8 mouse cellular contexts compared by ENCODE assay signal in the genomic region with DNA sequence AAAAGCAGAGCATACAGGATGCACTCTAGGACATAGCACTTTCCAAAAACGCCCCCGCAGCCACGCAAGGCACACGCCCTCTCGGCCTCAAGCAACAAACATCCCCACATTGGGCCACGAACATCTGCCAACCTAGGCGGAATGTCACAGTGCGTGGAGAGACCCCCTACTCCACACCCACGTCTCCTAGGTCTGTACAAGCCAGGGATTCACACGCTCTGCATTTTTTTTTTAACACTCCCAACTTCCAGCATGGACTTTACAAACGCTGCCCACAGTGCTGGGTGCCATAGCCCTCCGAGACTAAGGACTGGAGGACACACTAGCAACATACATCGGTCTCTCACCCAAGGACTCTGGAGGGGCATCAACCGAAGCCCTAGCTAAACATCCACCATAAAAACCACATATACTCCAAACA. TPM values are rescaled to one million over a fixed set of nuclear protein-coding genes. Genes with fewer than 3 reads are reported as not detected.
DNase-seq lines count a peak whose midpoint lies in the region; ATAC-seq and TF ChIP-seq lines count a peak whose summit lies in the region.

No protein-coding gene starts in this region.

- H3K36me3 ChIP-seq in embryonic facial prominence, embryonic 11.5 days (replicated peaks; ENCODE audit: control insufficient read depth, insufficient read depth, low read depth, low read length) = no peaks in the 10 kb centered on the region
- H3K36me3 ChIP-seq in midbrain, embryonic 12.5 days = no peaks in the 10 kb centered on the region

- no peak for DNase-seq in layer of hippocampus, adult 2 months (ENCODE audit: low spot score in 2 of 2)
- no peak for DNase-seq in layer of hippocampus, postnatal 25 days (ENCODE audit: extremely low spot score in 1 of 2, low spot score in 1 of 2)
- no peak for DNase-seq in embryonic facial prominence, embryonic 11.5 days (ENCODE audit: low spot score)
- DNase-seq in induced T-regulatory cell, adult 2 months (ENCODE audit: low read depth) = peak; percentile 73
- DNase-seq in urinary bladder, postnatal 10 days (ENCODE audit: low spot score) = no peak
- DNase-seq in retina, embryonic 14.5 days (ENCODE audit: low spot score) = no peak

- H3K4me1 ChIP-seq in embryonic facial prominence, embryonic 11.5 days (ENCODE audit: control insufficient read depth, insufficient read depth, low read length) = peaks cover 25% of the 10 kb centered on the region
- peaks cover 58% of the 10 kb centered on the region for H3K4me1 ChIP-seq in midbrain, embryonic 12.5 days

- ATAC-seq in embryonic facial prominence, embryonic 11.5 days (replicated peaks; ENCODE audit: insufficient number of reproducible peaks, low FRiP score, low TSS enrichment, low read depth) = no peak
- ATAC-seq in midbrain, embryonic 12.5 days (ENCODE audit: low FRiP score, low read depth) = no peak
- no peak for ATAC-seq in activated CD4-positive, CD25-positive, alpha-beta regulatory T cell, adult 4 months

- no peak for TF ChIP-seq CTCF in layer of hippocampus, adult 2 months (conservative IDR thresholded peaks at IDR 0.05)

- no peaks in the 10 kb centered on the region for H3K9me3 ChIP-seq in embryonic facial prominence, embryonic 11.5 days (replicated peaks; ENCODE audit: control insufficient read depth, low read length)
- H3K9me3 ChIP-seq in midbrain, embryonic 12.5 days = no peaks in the 10 kb centered on the region

- peak overlapping the region; percentile 79 for H3K4me3 ChIP-seq in layer of hippocampus, adult 2 months
- H3K4me3 ChIP-seq in embryonic facial prominence, embryonic 11.5 days (ENCODE audit: low read depth, low read length) = peak overlapping the region; percentile 63
- peak overlapping the region; percentile 67 for H3K4me3 ChIP-seq in midbrain, embryonic 12.5 days

- H3K4me2 ChIP-seq in embryonic facial prominence, embryonic 11.5 days (ENCODE audit: low read depth, low read length) = peak overlapping the region; percentile 96
- peak overlapping the region; percentile 99 for H3K4me2 ChIP-seq in midbrain, embryonic 12.5 days (replicated peaks)

- H3K27ac ChIP-seq in layer of hippocampus, adult 2 months = peak overlapping the region; percentile 95
- peak overlapping the region; percentile 99 for H3K27ac ChIP-seq in embryonic facial prominence, embryonic 11.5 days (replicated peaks; ENCODE audit: low read depth, low read length)
- no peak overlapping the region for H3K27ac ChIP-seq in midbrain, embryonic 12.5 days (replicated peaks)

- no peaks in the 10 kb centered on the region for H3K27me3 ChIP-seq in embryonic facial prominence, embryonic 11.5 days (ENCODE audit: control insufficient read depth, insufficient read depth, low read length)
- peaks cover 99% of the 10 kb centered on the region for H3K27me3 ChIP-seq in midbrain, embryonic 12.5 days

- peak overlapping the region; percentile 74 for H3K9ac ChIP-seq in embryonic facial prominence, embryonic 11.5 days (replicated peaks; ENCODE audit: low read length)
- peak overlapping the region; percentile 59; the same call in 1 of the 2 replicates for H3K9ac ChIP-seq in midbrain, embryonic 12.5 days (replicated peaks)

- 1% methylated on average over 14 of the region's 14 CpGs for WGBS in embryonic facial prominence, embryonic 11.5 days
- WGBS in midbrain, embryonic 12.5 days = 4% methylated on average over 14 of the region's 14 CpGs

RNA-seq across cellular contexts. Expression of gene Rarg, which starts 11.8 kb away (rescaled TPM):
- total RNA-seq in layer of hippocampus, adult 2 months (2021) = 10 to 100 TPM; 12.2 to 14.1 TPM
- 10 to 100 TPM; 13.1 to 13.6 TPM for total RNA-seq in layer of hippocampus, postnatal 25 days (2021)
- 68.1 and 70.2 TPM in 2 replicates for polyA plus RNA-seq in embryonic facial prominence, embryonic 11.5 days (2014; fragmentation: Nextera tagmentation; extraction: Ambion mirVana)
- polyA plus RNA-seq in midbrain, embryonic 12.5 days (2016; fragmentation: Nextera tagmentation; extraction: Ambion mirVana) = 13.6 and 19.2 TPM in 2 replicates
- polyA plus RNA-seq in activated CD4-positive, CD25-positive, alpha-beta regulatory T cell, adult 4 months (2017; shearing (Covaris generic)) = 10 to 100 TPM; 16.9 to 24.8 TPM

RNA-seq across cellular contexts. Expression of gene Itgb7, which starts 13.7 kb away (rescaled TPM):
- total RNA-seq in layer of hippocampus, adult 2 months (2021) = 1 to 10 TPM; 1.0 to 3.9 TPM
- total RNA-seq in layer of hippocampus, postnatal 25 days (2021) = 1 to 10 TPM; 2.0 to 2.3 TPM
- polyA plus RNA-seq in embryonic facial prominence, embryonic 11.5 days (2014; fragmentation: Nextera tagmentation; extraction: Ambion mirVana) = 1.3 and 2.7 TPM in 2 replicates
- polyA plus RNA-seq in midbrain, embryonic 12.5 days (2016; fragmentation: Nextera tagmentation; extraction: Ambion mirVana) = 0.84 and 1.6 TPM in 2 replicates
- polyA plus RNA-seq in activated CD4-positive, CD25-positive, alpha-beta regulatory T cell, adult 4 months (2017; shearing (Covaris generic)) = 100 to 1,000 TPM; 511 to 537 TPM

RNA-seq across cellular contexts. Expression of gene Gm9918, which starts 24.9 kb away (rescaled TPM):
- total RNA-seq in layer of hippocampus, adult 2 months (2021) = not detected
- total RNA-seq in layer of hippocampus, postnatal 25 days (2021) = not detected
- polyA plus RNA-seq in embryonic facial prominence, embryonic 11.5 days (2014; fragmentation: Nextera tagmentation; extraction: Ambion mirVana) = 0.58 and 1.2 TPM in 2 replicates
- 0.26 and 0.28 TPM in 2 replicates for polyA plus RNA-seq in midbrain, embryonic 12.5 days (2016; fragmentation: Nextera tagmentation; extraction: Ambion mirVana)
- not detected for polyA plus RNA-seq in activated CD4-positive, CD25-positive, alpha-beta regulatory T cell, adult 4 months (2017; shearing (Covaris generic))

RNA-seq across cellular contexts. Expression of gene Mfsd5, which starts 33.8 kb away (rescaled TPM):
- 10 to 100 TPM; 34.2 to 40.9 TPM for total RNA-seq in layer of hippocampus, adult 2 months (2021)
- total RNA-seq in layer of hippocampus, postnatal 25 days (2021) = 10 to 100 TPM; 39.0 to 39.6 TPM
- polyA plus RNA-seq in embryonic facial prominence, embryonic 11.5 days (2014; fragmentation: Nextera tagmentation; extraction: Ambion mirVana) = 51.6 and 57.2 TPM in 2 replicates
- polyA plus RNA-seq in midbrain, embryonic 12.5 days (2016; fragmentation: Nextera tagmentation; extraction: Ambion mirVana) = 51.9 and 57.7 TPM in 2 replicates
- polyA plus RNA-seq in activated CD4-positive, CD25-positive, alpha-beta regulatory T cell, adult 4 months (2017; shearing (Covaris generic)) = 10 to 100 TPM; 36.7 to 40.7 TPM

RNA-seq across cellular contexts. Expression of gene Csad, which starts 40.9 kb away (rescaled TPM):
- total RNA-seq in layer of hippocampus, adult 2 months (2021) = 10 to 100 TPM; 39.5 to 40.4 TPM
- 10 to 100 TPM; 32.5 to 38.4 TPM for total RNA-seq in layer of hippocampus, postnatal 25 days (2021)
- 31.9 and 34.6 TPM in 2 replicates for polyA plus RNA-seq in embryonic facial prominence, embryonic 11.5 days (2014; fragmentation: Nextera tagmentation; extraction: Ambion mirVana)
- polyA plus RNA-seq in midbrain, embryonic 12.5 days (2016; fragmentation: Nextera tagmentation; extraction: Ambion mirVana) = 40.9 and 41.0 TPM in 2 replicates
- 1 to 10 TPM; 6.6 to 9.3 TPM for polyA plus RNA-seq in activated CD4-positive, CD25-positive, alpha-beta regulatory T cell, adult 4 months (2017; shearing (Covaris generic))

Comparison
In these comparisons a context has a peak if more than half of its experiments do, and no peak if none do; other contexts are left out.
1. RNA of gene Itgb7, which starts 13.7 kb away (polyA plus RNA-seq): 511 to 537 TPM in activated CD4-positive, CD25-positive, alpha-beta regulatory T cell, adult 4 months; 0.84 to 1.6 TPM in midbrain, embryonic 12.5 days and 1.3 to 2.7 TPM in embryonic facial prominence, embryonic 11.5 days; every median in the first group is over 100 times any median in the second.
2. Peak in every context shown above with its lines, with median percentiles within 50 percentile points of each other: H3K4me3 ChIP-seq.